ENCODE assay signal across 7 mouse cellular contexts in the genomic region with DNA sequence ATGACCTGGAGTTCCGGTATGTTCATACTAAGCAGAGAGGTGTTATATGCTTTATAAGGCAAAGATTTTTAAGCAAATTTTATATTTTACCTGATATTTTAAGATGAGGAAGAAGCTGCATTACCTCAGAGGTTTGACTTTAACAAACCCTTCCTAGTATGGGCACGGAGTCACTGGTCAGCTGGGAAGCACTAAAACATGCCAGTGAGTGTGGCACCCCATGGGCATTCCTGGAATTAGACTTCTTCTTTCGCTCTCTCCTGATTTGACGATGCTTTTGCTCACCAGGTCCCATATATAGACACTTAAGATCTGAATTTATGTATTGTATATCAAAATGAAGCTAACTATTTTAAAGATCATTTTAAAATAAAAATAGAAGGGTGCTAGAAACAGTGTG.
"Had no signal": no experiment of that assay in that cellular context is flagged by ENCODE, and none has a peak within 500 bp of the region (broad histone marks: within the 10 kb centered on the region; RNA-seq: fewer than 3 reads in every experiment).

No protein-coding gene starts in this region.

- DNase-seq: lung, adult 2 months; lung, postnatal 14 days; lung, postnatal 36 days; right cerebral cortex, postnatal 14 days; thymus, adult 2 months; thymus, postnatal 25 days; thymus, postnatal 4 days had no signal
